Mouse (Mus musculus) spleen, postnatal 4 days (tissue): ENCODE measurements at regions not wholly inside any gene's neighbourhood (a gene's known extent, or its start where the extent isn't known, plus 50 kb on each side); places are given as distances from the start of the nearest gene placed in this dataset.

Experiments
- DNase-seq, 2 experiments: peaks; one replicate each; pipeline ENCODE4 v3.0.0; 2022; ENCODE audit warnings: low spot score in 2 of 2

DNA sequence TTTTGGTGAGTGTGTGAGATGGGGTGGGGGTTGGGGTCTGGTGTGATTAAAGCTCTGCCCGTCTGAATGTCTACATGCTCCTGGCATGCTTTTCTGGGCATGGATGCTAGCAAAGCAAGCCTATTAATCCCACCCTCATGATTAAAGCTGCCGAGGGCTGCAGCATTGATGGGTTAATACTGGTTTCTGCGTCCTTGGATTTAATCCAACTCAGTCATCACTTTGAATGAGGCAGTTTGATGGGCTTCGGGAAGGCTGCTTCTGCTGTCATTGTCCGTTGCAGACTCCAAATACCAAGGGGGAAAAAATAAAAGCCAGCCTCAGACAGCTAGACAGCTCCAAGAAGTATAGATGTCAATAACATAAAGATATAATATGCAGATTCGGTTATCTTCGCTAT, 944.7 kb downstream of the Slc4a3 start:
- DNase-seq = no peak

DNA sequence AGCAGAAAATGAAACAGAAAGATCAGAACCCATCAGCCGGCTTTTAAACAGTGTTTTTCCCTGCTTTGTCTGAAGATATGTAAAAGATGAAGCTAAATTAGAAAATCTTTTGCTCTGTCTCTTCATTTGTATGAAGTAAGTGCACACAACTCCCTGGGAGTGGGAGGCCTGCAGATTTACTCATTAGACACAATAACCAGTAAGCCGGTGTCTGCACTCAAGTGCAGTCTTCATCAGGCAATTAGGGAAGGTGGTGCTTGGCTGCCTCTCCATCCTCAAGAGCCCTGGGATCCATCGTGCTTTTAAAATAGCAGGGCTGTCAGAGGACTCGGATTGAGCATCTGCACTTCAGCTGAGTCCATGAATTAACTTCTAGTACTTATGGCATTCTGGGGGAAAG, 945.1 kb downstream of the Slc4a3 start:
- DNase-seq = no peak

GRCm38 (mm10) chr1:76505150-76505549, 959.1 kb downstream of the Slc4a3 start:
- DNase-seq = no peak

DNA sequence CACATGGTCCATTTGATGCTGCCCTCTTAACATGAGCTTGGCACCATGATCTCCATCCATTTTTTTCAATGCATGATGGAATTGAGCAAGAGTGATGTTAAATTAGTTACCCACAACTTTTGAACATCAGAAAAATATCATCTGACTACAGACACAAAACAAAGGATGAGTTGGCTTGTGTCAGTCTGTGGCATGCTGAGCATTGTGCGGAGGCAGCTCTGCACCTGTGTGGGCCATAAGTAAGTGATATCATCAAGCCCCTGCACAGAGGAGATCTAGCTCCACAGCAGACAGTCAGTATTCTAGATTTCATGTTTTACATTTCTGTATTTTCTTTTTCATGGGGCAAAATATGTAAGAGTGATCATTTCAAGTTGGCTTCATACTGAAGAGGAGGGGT, 962.8 kb downstream of the Slc4a3 start:
- DNase-seq = no peak

- no peak for DNase-seq
Measured at GRCm38 (mm10) chr1:76509486-76509885, 963.4 kb downstream of the Slc4a3 start.

DNA sequence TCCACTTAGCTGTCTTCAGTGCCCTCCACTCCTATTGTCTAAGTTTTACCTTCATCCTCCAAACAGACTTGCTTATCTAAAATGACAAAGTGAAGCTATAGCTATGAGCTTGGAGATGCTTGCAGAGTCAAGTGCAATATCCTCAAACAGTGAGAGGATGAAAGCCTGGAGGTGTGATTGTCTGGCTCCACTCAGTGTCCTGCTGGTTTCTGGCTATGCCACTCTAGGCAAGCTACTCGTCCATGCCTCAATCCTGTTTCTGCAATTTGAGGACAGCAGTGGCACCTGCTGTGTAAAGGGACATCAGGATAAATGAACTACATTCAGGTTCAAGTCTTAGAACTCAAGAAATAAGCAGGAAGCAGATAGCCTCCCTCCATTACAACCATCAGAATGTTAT, 966.1 kb downstream of the Slc4a3 start:
- no peak for DNase-seq

GRCm38 (mm10) chr1:76513490-76513889, 967.4 kb downstream of the Slc4a3 start:
- no peak for DNase-seq

GRCm38 (mm10) chr1:76529531-76529930, 983.5 kb downstream of the Slc4a3 start:
- DNase-seq = no peak

DNA sequence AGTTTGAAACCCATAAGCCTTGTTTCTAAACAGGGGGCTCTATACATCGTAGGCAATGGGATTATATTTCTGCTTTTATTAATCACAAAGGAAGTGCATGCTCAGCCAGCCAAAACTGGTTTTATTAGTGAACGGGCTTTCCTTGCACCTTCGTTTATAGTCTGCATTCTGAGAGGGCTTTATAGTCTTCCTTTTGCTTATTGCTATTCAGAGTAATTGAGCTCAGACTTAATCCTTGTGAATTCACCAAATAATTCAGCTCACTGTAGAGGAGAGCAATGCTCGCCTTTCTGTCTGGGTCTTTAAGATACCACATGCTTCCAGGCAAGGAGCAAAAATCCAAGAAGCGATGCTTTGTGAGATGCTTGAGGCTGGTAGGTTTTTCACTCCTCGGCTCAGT, 984.3 kb downstream of the Slc4a3 start:
- no peak for DNase-seq

DNA sequence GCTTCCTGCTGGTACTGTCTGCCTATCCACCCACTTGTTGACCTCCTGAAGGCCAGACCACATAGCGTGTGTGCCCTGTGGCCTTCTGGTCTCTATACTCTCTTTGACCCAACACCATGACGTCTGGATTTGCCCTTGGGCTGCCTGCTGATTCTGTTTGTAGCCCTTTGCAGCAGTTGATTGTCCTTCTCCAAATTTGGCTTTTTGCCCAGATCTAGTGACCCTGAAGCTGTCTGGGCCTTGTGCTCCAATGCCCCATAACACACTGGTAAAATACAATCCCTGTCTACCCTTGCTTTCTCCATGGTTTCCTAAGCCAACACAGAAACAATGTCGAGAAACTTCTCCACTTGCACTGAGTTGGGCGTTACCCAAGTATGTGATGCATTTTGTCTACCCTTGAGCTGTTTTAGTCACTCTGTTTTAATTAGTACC, 979.3 kb downstream of the Epha4 start:
- DNase-seq = no peak

DNA sequence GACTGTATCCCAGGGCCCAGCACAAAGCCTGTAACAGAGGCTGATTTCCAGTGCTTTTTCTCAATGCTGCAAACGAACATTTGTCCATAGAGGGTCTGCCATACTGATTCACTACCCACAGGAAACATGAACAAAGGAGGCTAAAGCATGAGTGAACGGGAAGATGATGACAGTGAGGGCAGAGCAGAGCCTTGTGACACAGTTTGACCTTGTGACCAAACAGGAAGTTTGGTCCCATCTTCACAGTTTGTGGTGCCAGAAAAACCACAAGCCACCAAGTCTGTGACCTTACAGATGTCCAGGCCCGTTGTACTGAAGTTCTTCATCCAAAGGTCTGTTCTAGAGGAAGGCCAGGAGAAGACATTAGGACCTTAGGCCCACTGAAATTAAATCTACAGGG, 974.4 kb downstream of the Epha4 start:
- DNase-seq = no peak

DNA sequence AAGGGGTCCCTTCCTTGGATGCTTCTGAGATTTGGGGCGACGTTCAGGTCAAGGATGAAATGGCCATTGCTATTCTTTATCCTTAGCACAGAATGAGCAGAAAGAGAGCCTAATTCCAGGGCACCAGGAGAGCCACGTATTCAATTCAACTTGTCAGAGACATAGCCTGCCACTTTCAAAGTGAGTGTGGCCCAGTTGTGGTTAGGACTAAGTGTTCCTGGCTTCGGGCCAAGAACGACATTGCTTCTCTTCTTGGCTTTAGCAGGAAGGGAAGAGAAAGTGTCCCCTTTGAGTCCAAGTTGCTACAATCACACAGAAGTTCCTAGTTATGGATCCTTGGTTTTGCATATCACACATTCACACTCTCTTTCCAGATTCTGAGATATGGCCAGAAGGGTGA, 964.0 kb downstream of the Epha4 start:
- DNase-seq = no peak

GRCm38 (mm10) chr1:76559441-76559840, 955.4 kb downstream of the Epha4 start:
- DNase-seq = no peak

- DNase-seq = no peak
Measured at GRCm38 (mm10) chr1:76575487-76575886, 939.4 kb downstream of the Epha4 start.

- DNase-seq = no peak
Measured at GRCm38 (mm10) chr1:76585921-76586320, 929.0 kb downstream of the Epha4 start.

DNA sequence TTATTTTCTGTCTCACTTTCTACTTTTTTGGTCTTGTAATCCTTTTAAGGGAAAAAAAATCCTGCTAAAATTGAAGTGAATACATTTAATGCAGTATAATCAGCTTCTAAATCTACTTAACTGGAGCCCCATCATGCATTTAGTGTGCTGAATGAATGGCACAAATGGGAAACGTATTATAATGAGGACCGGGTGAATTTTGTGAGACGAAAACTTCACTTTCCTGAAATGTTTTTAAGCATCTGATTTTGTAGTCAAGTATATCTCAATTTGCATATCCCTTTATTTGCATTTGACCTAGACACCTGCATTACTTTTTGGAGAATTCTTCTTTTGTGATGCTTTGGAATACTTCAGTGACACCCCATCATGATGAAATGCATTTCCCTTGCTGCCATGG, 889.1 kb downstream of the Epha4 start:
- DNase-seq = no peak

GRCm38 (mm10) chr1:76629861-76630260, 885.0 kb downstream of the Epha4 start:
- no peak for DNase-seq

DNA sequence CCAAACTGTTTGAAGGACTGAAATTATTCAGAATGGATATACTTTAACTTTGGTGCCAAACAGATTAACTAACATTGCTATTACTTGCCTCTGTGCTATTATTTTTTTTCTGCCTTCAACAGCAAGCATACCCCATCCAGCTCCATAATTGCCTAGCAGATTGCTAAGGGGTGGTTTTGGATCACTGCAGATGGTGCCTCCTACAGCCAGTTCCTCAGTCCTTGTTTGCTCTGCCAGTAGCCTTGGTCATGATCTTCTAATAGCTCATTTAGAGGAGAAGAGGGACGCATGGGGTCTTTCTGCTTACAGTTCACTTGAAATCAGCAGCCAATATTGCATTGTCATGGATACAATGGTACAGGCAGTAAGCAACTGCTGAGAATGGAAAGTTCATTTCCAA, 880.8 kb downstream of the Epha4 start:
- DNase-seq = no peak

- no peak for DNase-seq
Measured at GRCm38 (mm10) chr1:76637268-76638009, 877.4 kb downstream of the Epha4 start.

- no peak for DNase-seq
Measured at GRCm38 (mm10) chr1:76638010-76638400, 876.9 kb downstream of the Epha4 start.

DNA sequence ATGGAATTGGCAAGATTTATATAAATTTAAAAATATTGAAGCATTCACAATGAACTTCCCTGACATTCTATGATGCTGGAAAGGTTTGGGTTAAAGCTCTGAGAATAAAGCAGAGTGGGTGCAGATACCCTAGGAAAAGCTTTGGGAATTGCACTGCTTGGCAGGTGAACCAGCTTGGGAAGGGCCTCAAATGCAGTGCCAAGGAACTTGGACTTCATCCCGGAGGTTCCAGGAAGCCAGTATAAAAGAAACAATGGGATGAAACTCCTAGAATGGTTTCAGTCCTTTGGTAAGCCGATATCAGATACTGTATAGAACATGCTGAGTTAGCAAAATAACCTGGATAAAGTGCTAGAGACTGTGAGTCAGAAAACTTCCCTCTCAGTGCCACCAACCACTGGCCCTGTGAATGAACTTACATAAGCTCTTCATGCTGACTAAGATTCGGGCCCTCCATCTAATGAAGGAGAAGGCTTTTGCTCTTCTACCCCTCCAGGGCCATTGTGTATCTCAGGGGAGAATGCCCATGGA, 873.6 kb downstream of the Epha4 start:
- DNase-seq = no peak

GRCm38 (mm10) chr1:76642703-76643102, 872.2 kb downstream of the Epha4 start:
- DNase-seq = no peak

DNA sequence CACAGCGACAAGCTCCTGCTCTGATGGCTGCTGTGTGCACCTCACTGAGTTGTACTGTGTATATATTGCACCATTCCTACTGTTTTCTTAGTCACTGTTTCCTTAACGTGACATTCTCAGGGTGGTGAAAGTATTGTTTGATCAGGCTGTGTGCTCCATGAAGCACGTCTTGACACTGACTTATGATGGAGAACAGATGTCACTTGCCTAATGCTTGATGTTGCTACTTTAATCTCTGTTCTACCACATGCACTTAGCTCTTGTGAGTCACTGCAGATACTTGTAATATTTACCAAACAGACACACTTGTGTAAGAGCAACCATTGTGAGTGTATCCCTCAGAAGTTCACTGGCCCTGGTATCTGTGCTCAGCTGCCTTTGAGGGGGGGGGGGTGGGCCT, 870.0 kb downstream of the Epha4 start:
- no peak for DNase-seq

- DNase-seq = no peak
Measured at GRCm38 (mm10) chr1:76654826-76655225, 860.1 kb downstream of the Epha4 start.
